Comparison of ENCODE assay signal across 21 mouse cellular contexts in genomic region chr11:107332332-107332731, GRCm38 (mm10).
DNase-seq lines count a peak whose midpoint lies in the region; ATAC-seq lines count a peak whose summit lies in the region.
"Had no signal": no experiment of that assay in that cellular context is flagged by ENCODE, and none has a peak within 500 bp of the region (broad histone marks: within the 10 kb centered on the region; RNA-seq: fewer than 3 reads in every experiment).

No protein-coding gene starts in this region.

- H3K27me3 ChIP-seq in embryonic facial prominence, embryonic 14.5 days (replicated peaks; ENCODE audit: control insufficient read depth, insufficient read depth, low read length), result no peaks in the 10 kb centered on the region
- H3K27me3 ChIP-seq: embryonic facial prominence, embryonic 12.5 days; forebrain, embryonic 13.5 days; heart, embryonic 15.5 days; hindbrain, embryonic 13.5 days had no signal

- H3K4me1 ChIP-seq in embryonic facial prominence, embryonic 14.5 days (ENCODE audit: control insufficient read depth, insufficient read depth, low read length), result no peaks in the 10 kb centered on the region

- no peak overlapping the region for H3K9ac ChIP-seq in embryonic facial prominence, embryonic 14.5 days (ENCODE audit: low read depth, low read length)
- H3K9ac ChIP-seq: embryonic facial prominence, embryonic 12.5 days; forebrain, embryonic 13.5 days; heart, embryonic 15.5 days; hindbrain, embryonic 13.5 days had no signal

- H3K36me3 ChIP-seq in embryonic facial prominence, embryonic 14.5 days (ENCODE audit: control insufficient read depth, insufficient read depth, low read length), result 0 out of 2 replicates have a peak, but pooled peaks cover 2% of the 10 kb centered on the region
- H3K36me3 ChIP-seq: heart, embryonic 15.5 days had no signal

- no peaks in the 10 kb centered on the region for H3K9me3 ChIP-seq in embryonic facial prominence, embryonic 14.5 days (ENCODE audit: control insufficient read depth, low read length)
- H3K9me3 ChIP-seq: embryonic facial prominence, embryonic 12.5 days; forebrain, embryonic 13.5 days; G1E; heart, embryonic 15.5 days; hindbrain, embryonic 13.5 days had no signal

- DNase-seq in frontal cortex, postnatal 36 days (ENCODE audit: low spot score in 2 of 2), result peak; percentile 42 to 48
- no peak for DNase-seq in frontal cortex, postnatal 25 days (ENCODE audit: low spot score in 2 of 2)
- peak; percentile 34 for DNase-seq in layer of hippocampus, adult 9-11 months
- DNase-seq in layer of hippocampus, postnatal 36 days, result no peak
- DNase-seq in brain, adult 2 months (ENCODE audit: low read depth, low spot score), result peak; percentile 49
- DNase-seq in embryonic facial prominence, embryonic 14.5 days (ENCODE audit: low spot score), result peak; percentile 12
- DNase-seq: adrenal gland, adult 8-10 months; adrenal gland, postnatal 36 days; cerebellum, adult 11 months; cerebellum, adult 8-10 months; embryo, embryonic 11 days; gastrocnemius, postnatal 36 days; heart, adult 18-20 months; heart, postnatal 14 days had no signal

- no peak for ATAC-seq in embryonic facial prominence, embryonic 14.5 days (ENCODE audit: low read depth)
- ATAC-seq: forebrain, embryonic 13.5 days; hindbrain, postnatal 0 days had no signal

- no peak overlapping the region for H3K4me3 ChIP-seq in embryonic facial prominence, embryonic 14.5 days (ENCODE audit: low read depth, low read length)
- H3K4me3 ChIP-seq: embryonic facial prominence, embryonic 12.5 days; forebrain, embryonic 13.5 days; heart, embryonic 15.5 days; hindbrain, embryonic 13.5 days had no signal

- 92% methylated on average over 13 of the region's 13 CpGs for WGBS in embryonic facial prominence, embryonic 14.5 days

- H3K27ac ChIP-seq in embryonic facial prominence, embryonic 14.5 days (replicated peaks; ENCODE audit: low read depth, low read length), result no peak overlapping the region
- H3K27ac ChIP-seq: embryonic facial prominence, embryonic 12.5 days; forebrain, embryonic 13.5 days; heart, embryonic 15.5 days; hindbrain, embryonic 13.5 days; hindbrain, postnatal 0 days had no signal

- H3K4me2 ChIP-seq in embryonic facial prominence, embryonic 14.5 days (ENCODE audit: low read depth, low read length), result no peak overlapping the region
- H3K4me2 ChIP-seq: embryonic facial prominence, embryonic 12.5 days; forebrain, embryonic 13.5 days; heart, embryonic 11.5 days; heart, embryonic 15.5 days; hindbrain, embryonic 13.5 days had no signal

Comparison
In these comparisons a context has a peak if more than half of its experiments do, and no peak if none do; other contexts are left out.
1. DNase-seq: peak in frontal cortex, postnatal 36 days (2 of 2), layer of hippocampus, adult 9-11 months (single experiment), brain, adult 2 months (single experiment) and embryonic facial prominence, embryonic 14.5 days (single experiment); none in frontal cortex, postnatal 25 days (0 of 2) and layer of hippocampus, postnatal 36 days (0 of 2).